Mouse (Mus musculus): Measurements from ENCODE around the gene Ucp2. TPM values are rescaled to one million over a fixed set of nuclear protein-coding genes. Genes with fewer than 3 reads are reported as not detected.

Gene Ucp2
- polyA plus RNA-seq, 1 experiment = 557 TPM

- 19% methylated on average over 5 of the region's 5 CpGs for WGBS
- H3K27ac ChIP-seq (ENCODE audit: control insufficient read depth, insufficient read depth, low read depth, low read length, poor library complexity) = peak overlapping the region; percentile 58
- no peak overlapping the region for H3K4me3 ChIP-seq (replicated peaks; ENCODE audit: control insufficient read depth, low read depth, low read length)
- no peaks in the 10 kb centered on the region; the same call in 1 of the 2 replicates for H3K4me1 ChIP-seq (ENCODE audit: control insufficient read depth, insufficient read depth, low read length)
- TF ChIP-seq POLR2A (IDR thresholded peaks at IDR 0.05; ENCODE audit: borderline replicate concordance, control insufficient read depth, low read depth, low read length) (no peak), CTCF (IDR thresholded peaks at IDR 0.05; ENCODE audit: control insufficient read depth, insufficient read depth, low read length) (no peak)
Observed at GRCm38 (mm10) chr7:100484493-100484892, 8.6 kb upstream of the Ucp2 start.

DNA sequence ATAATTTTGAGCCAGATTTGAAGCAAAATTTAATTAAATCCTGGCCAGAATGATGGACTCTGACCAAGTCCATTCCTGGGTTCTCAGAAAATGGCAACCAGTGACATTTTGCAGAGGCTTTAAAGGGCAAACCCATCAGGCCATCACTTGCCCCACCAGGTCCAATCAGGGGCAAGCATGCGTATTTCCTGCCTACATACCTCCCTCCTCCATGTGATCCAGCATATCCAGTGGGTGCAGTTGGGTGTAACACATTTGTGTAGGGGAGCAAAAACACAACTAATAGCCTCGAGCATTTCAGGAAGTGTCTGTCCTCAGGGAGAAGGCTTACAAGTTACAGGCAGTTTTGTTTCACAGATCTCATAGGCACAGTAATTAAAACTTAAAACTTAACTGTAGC, 5.8 kb upstream of the Ucp2 start:
- TF ChIP-seq POLR2A (IDR thresholded peaks at IDR 0.05; ENCODE audit: borderline replicate concordance, control insufficient read depth, low read depth, low read length) (no peak), CTCF (IDR thresholded peaks at IDR 0.05; ENCODE audit: control insufficient read depth, insufficient read depth, low read length) (no peak)
- Histone ChIP-seq H3K27ac (ENCODE audit: control insufficient read depth, insufficient read depth, low read depth, low read length, poor library complexity) (no peak overlapping the region), H3K4me3 (replicated peaks; ENCODE audit: control insufficient read depth, low read depth, low read length) (no peak overlapping the region), H3K4me1 (ENCODE audit: control insufficient read depth, insufficient read depth, low read length) (no peaks in the 10 kb centered on the region; the same call in 1 of the 2 replicates)
- 43% methylated on average over 2 of the region's 2 CpGs for WGBS

GRCm38 (mm10) chr7:100488474-100489048, 4.6 kb upstream of the Ucp2 start:
- 72% methylated on average over 10 of the region's 10 CpGs for whole genome bisulfite sequencing
- no peak overlapping the region for H3K4me3 ChIP-seq (replicated peaks; ENCODE audit: control insufficient read depth, low read depth, low read length)
- H3K4me1 ChIP-seq (ENCODE audit: control insufficient read depth, insufficient read depth, low read length) = no peaks in the 10 kb centered on the region; the same call in 1 of the 2 replicates
- no peak overlapping the region for H3K27ac ChIP-seq (ENCODE audit: control insufficient read depth, insufficient read depth, low read depth, low read length, poor library complexity)
- TF ChIP-seq CTCF (IDR thresholded peaks at IDR 0.05; ENCODE audit: control insufficient read depth, insufficient read depth, low read length) (no peak), POLR2A (IDR thresholded peaks at IDR 0.05; ENCODE audit: borderline replicate concordance, control insufficient read depth, low read depth, low read length) (no peak)

GRCm38 (mm10) chr7:100492391-100493116, 583 bp upstream of the Ucp2 start:
- TF ChIP-seq CTCF (IDR thresholded peaks at IDR 0.05; ENCODE audit: control insufficient read depth, insufficient read depth, low read length) = no peak
- TF ChIP-seq POLR2A (IDR thresholded peaks at IDR 0.05; ENCODE audit: borderline replicate concordance, control insufficient read depth, low read depth, low read length) = no peak; the same call in 1 of the 2 replicates
- Histone ChIP-seq H3K4me3 (replicated peaks; ENCODE audit: control insufficient read depth, low read depth, low read length) (peak overlapping the region; percentile 82), H3K4me1 (ENCODE audit: control insufficient read depth, insufficient read depth, low read length) (no peaks in the 10 kb centered on the region; the same call in 1 of the 2 replicates), H3K27ac (ENCODE audit: control insufficient read depth, insufficient read depth, low read depth, low read length, poor library complexity) (peak overlapping the region; percentile 92)
- WGBS = 2% methylated on average over 36 of the region's 36 CpGs

DNA sequence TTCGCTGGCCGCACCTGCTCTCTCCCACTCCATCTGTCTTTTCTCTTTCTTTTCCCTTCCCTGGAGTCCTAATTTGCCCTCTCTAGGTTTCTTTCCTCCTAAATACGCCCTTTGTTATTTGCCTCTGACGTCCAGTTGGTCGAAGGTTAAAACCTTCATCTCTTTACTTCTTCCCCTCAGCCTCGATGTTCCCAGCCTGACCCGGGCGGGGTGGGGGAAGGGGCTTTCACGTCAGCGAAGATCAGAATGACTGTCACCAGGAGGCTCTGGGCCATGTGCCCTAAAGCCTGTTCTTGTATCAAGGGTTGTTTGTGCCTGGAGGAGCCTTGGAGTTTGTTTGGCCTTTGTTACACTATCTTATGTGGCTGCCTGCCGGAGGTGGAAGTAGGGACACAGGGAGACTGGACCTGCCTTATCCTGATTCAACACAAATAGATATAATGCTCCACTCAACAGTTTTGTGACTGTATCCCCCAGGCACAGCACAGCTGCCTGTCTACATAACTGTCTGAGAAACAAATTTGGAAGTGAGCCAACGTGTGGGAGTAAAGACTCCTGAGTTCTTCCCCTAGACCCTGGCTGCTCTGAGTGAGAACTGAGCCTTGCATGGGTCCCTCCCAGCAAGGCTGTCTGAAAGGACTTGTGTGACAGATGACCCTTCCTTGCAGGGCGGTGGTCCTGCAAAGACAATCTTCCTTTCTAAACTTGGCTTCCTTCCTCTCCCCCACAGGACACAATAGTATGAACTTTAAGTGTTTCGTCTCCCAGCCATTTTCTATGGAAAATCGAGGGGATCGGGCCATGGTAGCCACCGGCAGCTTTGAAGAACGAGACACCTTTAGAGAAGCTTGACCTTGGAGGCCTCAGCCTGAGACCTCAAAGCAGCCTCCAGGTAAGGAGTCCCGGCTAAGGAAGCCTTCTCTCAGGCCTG, 612 bp downstream of the Ucp2 start:
- Histone ChIP-seq H3K4me1 (ENCODE audit: control insufficient read depth, insufficient read depth, low read length) (no peaks in the 10 kb centered on the region; the same call in 1 of the 2 replicates), H3K4me3 (replicated peaks; ENCODE audit: control insufficient read depth, low read depth, low read length) (peak overlapping the region; percentile 82), H3K27ac (ENCODE audit: control insufficient read depth, insufficient read depth, low read depth, low read length, poor library complexity) (peak overlapping the region; percentile 92)
- TF ChIP-seq POLR2A (IDR thresholded peaks at IDR 0.05; ENCODE audit: borderline replicate concordance, control insufficient read depth, low read depth, low read length) = no peak
- no peak for TF ChIP-seq CTCF (IDR thresholded peaks at IDR 0.05; ENCODE audit: control insufficient read depth, insufficient read depth, low read length)
- 2% methylated on average over 19 of the region's 19 CpGs for whole genome bisulfite sequencing

- WGBS = 25% methylated on average over 7 of the region's 7 CpGs
- H3K4me3 ChIP-seq (replicated peaks; ENCODE audit: control insufficient read depth, low read depth, low read length) = peak overlapping the region; percentile 82
- peak overlapping the region; percentile 92 for H3K27ac ChIP-seq (ENCODE audit: control insufficient read depth, insufficient read depth, low read depth, low read length, poor library complexity)
- no peaks in the 10 kb centered on the region; the same call in 1 of the 2 replicates for H3K4me1 ChIP-seq (ENCODE audit: control insufficient read depth, insufficient read depth, low read length)
- TF ChIP-seq POLR2A (IDR thresholded peaks at IDR 0.05; ENCODE audit: borderline replicate concordance, control insufficient read depth, low read depth, low read length) (no peak), CTCF (IDR thresholded peaks at IDR 0.05; ENCODE audit: control insufficient read depth, insufficient read depth, low read length) (no peak)
Observed at GRCm38 (mm10) chr7:100494415-100494831, 1.3 kb downstream of the Ucp2 start.

DNA sequence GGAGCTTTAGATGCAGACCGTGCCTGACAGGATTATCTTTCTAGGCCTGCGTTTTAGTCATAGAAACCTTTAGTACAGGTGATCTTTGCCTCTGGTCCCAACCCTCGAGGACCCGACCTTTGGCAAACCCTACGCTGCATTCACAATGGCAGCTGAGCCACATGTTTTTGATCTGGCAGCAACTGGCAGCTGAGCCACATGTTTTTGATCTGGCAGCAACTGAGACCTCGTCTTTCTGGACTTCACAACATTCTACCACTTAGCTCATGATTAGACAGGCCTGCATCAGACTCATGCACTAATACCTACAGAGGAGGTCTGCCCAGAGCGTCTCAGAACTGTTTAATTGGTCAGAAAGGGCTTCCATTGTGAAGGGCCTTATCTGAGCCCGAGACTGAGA, 1.9 kb downstream of the Ucp2 start:
- WGBS = 14% methylated on average over 8 of the region's 8 CpGs

More for the DNA sequence above, 1.9 kb downstream of the Ucp2 start:
- Histone ChIP-seq H3K4me3 (replicated peaks; ENCODE audit: control insufficient read depth, low read depth, low read length) (peak overlapping the region; percentile 82), H3K4me1 (ENCODE audit: control insufficient read depth, insufficient read depth, low read length) (no peaks in the 10 kb centered on the region; the same call in 1 of the 2 replicates), H3K27ac (ENCODE audit: control insufficient read depth, insufficient read depth, low read depth, low read length, poor library complexity) (peak overlapping the region; percentile 92)
- no peak for TF ChIP-seq CTCF (IDR thresholded peaks at IDR 0.05; ENCODE audit: control insufficient read depth, insufficient read depth, low read length)
- TF ChIP-seq POLR2A (IDR thresholded peaks at IDR 0.05; ENCODE audit: borderline replicate concordance, control insufficient read depth, low read depth, low read length) = no peak
